Mouse (Mus musculus) cerebellum, postnatal 10 days (tissue): ENCODE measurements around the gene Sema3e.
A peak's percentile ranks its signal among the peaks of the same experiment; 100 is the strongest.

Experiments used
- DNase-seq, 2 experiments: peaks; one replicate each; pipeline ENCODE4 v3.0.0; 2021; ENCODE audit warnings: mixed read lengths in 2 of 2

Gene Sema3e

DNA sequence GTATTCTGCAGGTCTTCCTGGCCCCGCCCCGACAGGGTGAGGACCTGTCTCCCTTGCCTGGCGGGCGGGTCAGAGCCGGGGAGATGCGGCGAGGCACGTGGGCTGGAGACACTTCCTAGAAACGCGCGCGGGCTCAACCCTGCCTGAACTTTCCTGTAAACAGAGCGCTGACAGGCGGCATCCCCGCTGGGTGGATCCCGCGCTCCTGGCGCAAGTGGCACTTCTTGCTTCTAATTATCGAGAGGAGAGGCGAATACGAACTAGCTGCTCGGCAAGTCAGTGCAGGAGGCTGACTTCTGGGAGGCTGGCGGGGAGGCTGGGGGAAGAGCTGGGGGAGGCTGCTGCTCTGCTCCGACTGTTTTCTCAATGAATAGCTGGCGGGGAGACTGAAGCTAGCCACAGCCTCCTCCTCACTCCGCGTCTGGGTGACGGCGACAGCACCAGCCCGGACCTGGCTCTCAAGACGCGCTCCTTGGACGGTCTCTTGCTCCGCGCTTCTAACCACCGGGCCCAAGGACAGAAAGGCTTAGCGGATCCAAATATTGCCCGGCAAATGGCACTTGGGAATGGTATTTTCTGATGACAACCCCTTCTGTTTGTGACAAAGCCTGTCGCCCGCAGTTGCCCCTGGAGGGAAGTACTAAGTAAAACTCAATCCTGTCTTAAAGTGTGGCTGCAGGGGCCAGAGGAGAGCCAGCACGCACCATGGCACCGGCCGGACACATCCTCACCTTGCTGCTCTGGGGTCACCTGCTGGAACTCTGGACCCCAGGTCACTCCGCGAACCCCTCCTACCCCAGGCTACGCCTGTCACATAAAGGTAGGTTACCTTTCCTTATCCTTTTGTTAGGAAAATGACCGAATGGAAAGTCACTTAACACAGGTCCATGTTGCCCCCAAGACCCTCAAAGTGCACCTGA lies at the start of gene Sema3e:
Gene Sema3e, plus strand, starts transcription at position 72 of the 920 bp plus-strand sequence.
- DNase-seq = peak; percentile 67 to 72

- no peak for DNase-seq
Observed at GRCm38 (mm10) chr5:13977576-13977975, 47.5 kb upstream of the Sema3e start.

DNA sequence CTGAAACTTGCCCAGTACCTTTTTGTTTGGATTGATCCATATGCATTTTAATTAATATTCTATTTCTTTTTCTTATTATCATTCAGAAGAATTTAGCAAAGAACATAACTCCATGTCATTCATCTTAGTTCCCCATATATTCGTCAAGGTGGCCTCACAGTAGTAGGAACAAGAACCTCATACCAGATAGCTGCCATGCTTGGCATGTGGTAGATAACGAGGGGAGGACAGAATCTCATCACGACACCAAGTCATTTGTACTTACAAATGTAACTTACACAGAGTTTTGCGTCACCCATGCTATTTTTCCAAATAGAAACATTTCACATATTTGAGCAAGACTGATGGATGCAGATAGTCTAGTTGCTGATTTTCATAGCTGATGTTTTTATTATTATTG lies 45.9 kb upstream of the Sema3e start:
- DNase-seq = no peak

DNA sequence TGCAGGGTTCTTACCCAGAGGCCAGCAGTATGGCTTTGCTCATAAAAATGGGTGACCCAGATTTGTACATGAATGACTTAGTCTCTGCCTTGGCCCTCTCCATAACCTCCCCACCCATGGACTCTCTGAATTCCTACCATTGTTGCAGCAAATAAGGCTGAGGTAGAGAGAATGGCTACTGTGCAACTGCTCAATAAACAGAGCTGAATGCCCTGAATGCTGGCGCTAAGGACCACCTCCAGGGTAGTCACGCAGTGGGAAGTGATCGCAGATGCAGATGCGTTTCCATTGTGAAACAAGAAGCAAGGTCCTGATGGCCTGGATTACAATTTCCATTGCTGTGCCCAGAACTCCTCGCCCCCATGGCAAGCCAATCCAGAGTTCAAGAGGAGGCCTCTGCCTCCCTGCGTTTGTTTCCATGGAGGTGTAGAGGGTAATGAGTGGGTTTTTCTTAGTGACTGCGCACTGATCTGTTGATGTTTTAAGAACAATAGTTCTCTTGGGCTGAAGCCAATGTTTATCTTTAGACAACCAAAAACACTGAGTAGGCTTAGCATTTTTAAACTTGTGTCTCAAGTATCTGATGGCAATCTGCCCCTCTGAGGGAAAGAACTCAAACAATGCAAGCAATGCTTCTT lies 42.5 kb upstream of the Sema3e start:
- DNase-seq = no peak

GRCm38 (mm10) chr5:13983608-13984007 lies 41.5 kb upstream of the Sema3e start:
- no peak for DNase-seq

- DNase-seq = no peak
Observed at GRCm38 (mm10) chr5:13985669-13986068, 39.4 kb upstream of the Sema3e start.

GRCm38 (mm10) chr5:13987123-13987522 lies 38.0 kb upstream of the Sema3e start:
- DNase-seq = no peak

DNA sequence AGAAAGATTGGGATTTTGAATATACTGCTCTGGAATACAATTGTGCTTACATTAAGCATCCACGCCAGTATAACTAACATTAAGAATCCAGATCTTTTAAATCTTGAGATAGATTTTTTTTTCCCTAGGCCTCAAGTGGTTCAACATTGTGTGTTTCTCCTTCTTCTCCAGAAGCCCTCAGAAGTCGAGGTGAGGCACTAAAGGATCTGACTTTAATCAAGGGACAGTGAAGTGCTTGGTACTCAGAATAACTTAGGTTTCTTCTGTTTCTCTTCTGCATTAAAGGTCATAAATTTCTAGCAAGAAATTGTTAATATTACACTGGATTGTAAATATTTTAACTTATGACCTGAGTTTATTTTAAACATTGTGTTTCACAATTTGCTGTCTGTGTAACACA lies 37.1 kb upstream of the Sema3e start:
- DNase-seq = no peak

DNA sequence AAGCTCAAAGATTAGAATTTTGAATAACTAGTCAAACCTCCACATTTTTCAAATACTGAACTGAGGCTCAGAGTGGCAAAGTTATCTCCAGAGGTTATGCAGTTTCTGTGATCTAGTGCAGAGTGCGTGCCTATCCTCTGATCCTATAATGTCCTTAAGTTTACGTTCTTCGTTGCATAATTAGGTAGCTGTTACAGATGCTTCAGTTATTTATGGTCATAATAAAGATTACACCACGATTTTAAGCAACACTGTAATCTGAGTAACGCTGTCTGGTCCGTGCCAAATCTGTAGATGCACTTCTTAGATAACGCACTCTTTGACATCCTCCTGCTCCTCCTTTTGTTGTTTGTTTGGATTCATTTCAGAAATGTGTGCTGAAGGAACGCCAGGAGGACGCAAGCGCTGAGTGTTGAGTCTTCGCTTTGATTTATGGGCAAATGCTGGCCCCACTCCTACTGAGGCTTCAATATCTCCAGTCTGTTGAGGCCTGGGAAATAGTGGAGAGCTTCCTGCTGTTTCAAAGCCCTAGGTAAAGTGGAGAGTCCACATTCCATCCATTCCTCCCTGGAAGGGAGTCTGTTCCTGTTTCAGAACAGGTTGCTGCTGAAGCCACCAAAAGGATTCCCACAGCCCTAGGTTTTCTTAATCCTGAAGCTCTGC lies 32.2 kb upstream of the Sema3e start:
- no peak for DNase-seq

GRCm38 (mm10) chr5:14028341-14028740 lies 3.3 kb downstream of the Sema3e start:
- no peak for DNase-seq

DNA sequence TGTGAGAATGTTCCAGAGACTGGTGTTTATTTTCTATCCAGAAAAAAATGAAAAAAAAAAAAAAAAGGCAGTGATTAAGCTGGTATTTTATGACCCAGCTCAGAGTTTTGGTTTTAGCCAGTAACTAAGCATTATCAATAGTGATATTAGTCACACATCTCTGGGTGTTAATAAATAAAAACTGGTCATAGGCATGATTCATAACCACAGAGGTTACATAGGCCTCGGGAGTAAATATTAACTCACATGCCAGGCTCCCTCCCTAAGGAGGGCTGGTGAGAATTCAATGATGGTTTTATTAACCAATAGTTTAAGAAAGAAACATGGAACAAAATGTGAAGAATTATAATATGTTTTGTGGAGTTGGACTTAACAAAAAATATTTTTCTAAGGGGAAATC lies 5.7 kb downstream of the Sema3e start:
- no peak for DNase-seq

DNA sequence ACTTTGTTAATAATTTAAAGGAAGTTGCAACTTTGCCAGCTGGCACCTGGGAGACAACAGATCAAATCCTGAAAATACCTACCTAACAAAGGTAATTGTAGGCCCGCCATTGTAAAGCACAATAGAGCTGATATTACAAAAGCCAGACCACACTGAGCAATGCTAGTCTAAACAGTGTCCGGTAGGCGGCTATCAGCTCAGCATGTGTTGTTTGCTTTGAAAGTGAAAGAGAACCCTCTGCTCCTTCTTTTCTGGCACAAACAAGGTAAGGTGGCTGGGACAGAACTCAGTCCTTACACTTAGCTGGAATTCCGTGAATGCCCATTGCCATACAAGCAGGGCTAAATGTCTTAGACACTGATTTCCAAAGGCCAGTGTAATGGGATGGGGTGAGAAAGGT lies 7.0 kb downstream of the Sema3e start:
- DNase-seq = no peak

DNA sequence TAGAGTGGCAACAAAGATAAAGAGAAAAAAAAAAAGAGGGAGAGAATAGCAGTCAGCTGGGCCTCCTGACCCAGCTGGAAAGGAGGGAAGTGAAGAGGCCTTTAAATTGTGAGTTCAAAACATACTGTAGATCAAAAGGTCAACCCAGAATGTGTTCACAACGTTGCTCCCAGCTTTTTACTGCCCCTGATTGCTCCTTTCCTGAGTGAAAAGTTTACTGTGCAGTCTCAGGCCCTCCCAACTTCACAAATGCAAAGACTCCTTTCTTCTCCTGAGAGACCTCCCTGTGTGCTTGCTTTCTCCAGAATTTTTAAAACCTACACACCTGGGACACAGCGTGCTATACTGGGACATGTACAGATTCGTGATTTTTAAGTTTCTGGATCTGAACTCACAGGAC lies 8.2 kb downstream of the Sema3e start:
- no peak for DNase-seq

DNA sequence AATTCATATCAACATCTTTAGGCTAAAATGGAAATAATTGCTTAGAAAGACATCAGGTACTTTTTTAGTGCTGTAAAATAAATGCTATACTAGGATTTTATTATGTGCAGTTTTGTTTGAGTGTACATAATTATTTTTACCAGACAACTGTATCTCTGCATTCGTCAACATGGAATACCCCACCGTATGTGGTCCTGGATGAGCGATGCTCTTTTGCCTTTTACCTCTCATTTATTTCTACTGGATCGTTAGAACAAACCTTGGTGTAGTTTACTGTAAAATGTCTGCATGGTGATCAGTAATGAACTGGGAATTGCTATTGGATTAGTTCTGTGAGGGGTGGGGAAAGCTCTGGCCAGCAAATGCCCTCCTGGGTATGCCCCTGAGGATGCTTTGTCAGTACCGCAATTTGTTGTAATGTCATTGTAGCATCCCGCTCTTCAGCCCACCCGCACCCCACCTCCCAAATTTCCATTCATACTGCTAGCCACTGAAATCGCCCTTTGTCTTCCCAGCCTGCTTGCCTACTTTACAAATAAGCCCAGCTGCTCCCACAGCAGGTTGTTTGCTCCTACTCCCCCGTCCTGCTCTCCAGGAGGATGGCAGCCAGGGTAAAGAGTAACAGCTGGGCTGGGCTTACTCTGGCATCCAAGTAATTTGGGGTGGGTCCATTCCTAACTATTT lies 13.9 kb downstream of the Sema3e start:
- DNase-seq = peak; percentile 62 to 72

DNA sequence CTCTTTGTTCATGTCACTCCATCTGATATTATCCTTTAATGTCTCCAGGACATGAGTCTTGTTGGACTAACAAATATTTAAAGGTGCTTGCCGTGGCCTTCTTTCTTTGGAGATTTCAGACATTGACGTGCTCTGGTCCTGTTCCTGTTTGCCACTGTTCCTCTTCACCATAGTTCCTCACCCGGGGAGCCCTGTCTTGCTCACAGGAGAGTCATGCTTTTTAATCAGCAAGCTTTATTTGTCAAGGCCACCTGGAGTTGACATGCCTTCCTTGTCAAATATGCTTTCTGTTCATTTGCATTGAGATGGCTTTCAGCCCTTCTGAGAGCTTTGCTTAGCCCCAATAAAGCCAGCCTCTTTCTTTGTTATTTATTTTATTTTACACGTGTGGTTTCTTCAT lies 15.1 kb downstream of the Sema3e start:
- DNase-seq = peak; percentile 11 to 24

DNA sequence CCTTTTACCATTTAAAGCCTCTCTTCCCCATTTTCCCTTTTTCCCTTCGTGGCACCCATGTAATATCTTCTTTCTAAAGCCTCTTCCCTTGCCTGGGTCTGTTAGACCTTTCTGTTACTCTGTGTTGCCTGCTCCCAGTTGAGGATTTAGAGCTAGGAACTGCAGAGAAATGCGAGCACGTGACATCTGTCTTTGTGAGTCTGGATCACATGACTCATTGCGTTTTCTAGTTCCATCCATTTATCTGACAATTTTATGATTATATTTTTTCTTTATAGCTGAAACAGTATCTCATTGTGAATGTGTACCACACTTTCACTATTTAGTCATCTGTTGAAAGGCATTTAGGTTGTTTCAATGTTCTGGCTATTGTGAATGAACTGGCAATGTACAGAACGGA lies 18.0 kb downstream of the Sema3e start:
- no peak for DNase-seq

DNA sequence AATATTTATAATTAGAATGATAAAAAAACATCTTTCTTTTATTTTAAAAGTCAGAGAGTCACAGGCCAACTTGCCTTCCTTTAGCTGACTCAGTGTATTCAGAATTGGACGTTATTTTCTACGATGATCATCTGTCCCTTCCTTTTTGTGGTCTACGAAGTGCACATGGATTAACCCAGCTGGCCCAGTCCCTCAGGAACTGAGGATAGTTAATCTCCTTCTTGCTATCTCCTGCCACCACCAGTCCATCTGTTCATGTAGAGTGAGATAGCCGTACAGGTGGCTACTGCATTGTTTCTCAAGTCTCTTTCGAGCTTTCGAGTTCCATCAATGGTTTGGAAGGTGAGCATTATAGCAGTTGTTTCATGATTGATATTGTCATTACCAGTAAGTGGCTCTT lies 18.9 kb downstream of the Sema3e start:
- no peak for DNase-seq

DNA sequence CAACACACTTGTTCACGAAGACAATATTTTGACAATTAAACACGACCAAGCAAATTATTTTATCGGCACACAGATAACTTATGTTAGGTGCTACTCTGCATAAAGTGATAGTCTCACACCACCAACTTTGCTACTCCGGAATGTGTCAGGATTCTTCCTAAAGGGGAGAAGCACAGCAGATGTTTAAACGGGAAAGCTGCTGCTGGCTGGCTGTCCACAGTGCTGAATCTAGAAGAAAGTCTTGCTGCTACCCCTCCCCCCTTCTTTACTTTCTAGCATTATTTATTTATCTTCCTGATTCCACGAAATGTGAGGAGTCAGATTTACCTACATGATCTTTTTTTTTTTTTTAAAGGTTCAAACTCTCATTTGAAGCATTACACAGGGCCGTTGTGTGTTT lies 23.6 kb downstream of the Sema3e start:
- DNase-seq = no peak

- DNase-seq = no peak
Observed at GRCm38 (mm10) chr5:14054472-14054871, 29.4 kb downstream of the Sema3e start.

- peak; percentile 5 for DNase-seq
Observed at GRCm38 (mm10) chr5:14059895-14060553, 34.9 kb downstream of the Sema3e start.

GRCm38 (mm10) chr5:14062918-14063481 lies 37.9 kb downstream of the Sema3e start:
- DNase-seq = no peak

DNA sequence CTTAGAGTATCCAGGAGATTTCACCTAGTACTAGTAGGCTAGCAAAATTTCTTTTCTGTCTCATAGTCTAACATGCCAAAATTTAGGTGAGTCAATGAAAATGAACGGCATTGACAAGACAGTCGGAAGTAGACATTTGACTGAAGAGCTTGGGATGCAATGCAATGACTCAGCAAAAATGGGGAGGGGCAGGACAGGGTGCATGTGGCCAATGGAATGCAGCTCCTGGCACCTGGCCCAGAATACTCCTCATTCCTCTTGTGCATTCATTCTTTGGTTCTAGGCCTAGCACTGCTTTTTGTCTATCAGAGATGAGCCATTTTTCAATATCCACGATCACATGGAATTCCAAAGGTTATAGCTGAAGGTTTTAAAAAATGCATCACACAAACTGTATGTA lies 48.1 kb downstream of the Sema3e start:
- peak; percentile 43 for DNase-seq
